Mouse (Mus musculus) intestine, embryonic 16.5 days (tissue): Measurements from ENCODE around the gene Lgals9. TPM values are rescaled to one million over a fixed set of nuclear protein-coding genes. Genes with fewer than 3 reads are reported as not detected.

Source experiments
- ATAC-seq: fragments of 200-750 bp; cut with Nextera tagmentation; 2 replicates; pipeline ENCODE4 v1.8.0; 2017; ENCODE audit warnings: moderate TSS enrichment, moderate library complexity
- H3K27ac ChIP-seq: fragments of 300-500 bp; sonication (generic); 2 replicates; pipeline ENCODE4 v1.5.1; 2014; ENCODE audit warnings: mild to moderate bottlenecking, low read length
- H3K27me3 ChIP-seq: fragments of 300-500 bp; sonication (generic); replicated peaks from 2 replicates; pipeline ENCODE4 v1.6.1; 2014; ENCODE audit warnings: low read length, control low read depth, mixed read lengths; ENCODE audit not compliant: control insufficient read depth, insufficient read depth
- H3K36me3 ChIP-seq: fragments of 300-500 bp; sonication (generic); 2 replicates; pipeline ENCODE4 v1.6.1; 2014; ENCODE audit warnings: low read length, control low read depth; ENCODE audit not compliant: control insufficient read depth, insufficient read depth
- H3K4me1 ChIP-seq: fragments of 300-500 bp; sonication (generic); 2 replicates; pipeline ENCODE4 v1.6.1; 2014; ENCODE audit warnings: low read length, control low read depth, mixed read lengths; ENCODE audit not compliant: control insufficient read depth, insufficient read depth
- H3K4me2 ChIP-seq: fragments of 300-500 bp; sonication (generic); 2 replicates; pipeline ENCODE4 v1.6.1; 2014; ENCODE audit warnings: low read depth, low read length, control low read depth
- H3K4me3 ChIP-seq: fragments of 300-500 bp; sonication (generic); 2 replicates; pipeline ENCODE4 v1.5.1; 2014; ENCODE audit warnings: mild to moderate bottlenecking, low read length
- H3K9ac ChIP-seq: fragments of 300-500 bp; sonication (generic); 2 replicates; pipeline ENCODE4 v1.6.1; 2014; ENCODE audit warnings: low read depth, low read length
- H3K9me3 ChIP-seq: fragments of 300-500 bp; sonication (generic); 2 replicates; pipeline ENCODE4 v1.6.1; 2016; ENCODE audit warnings: low read length, control low read depth; ENCODE audit not compliant: control insufficient read depth
- WGBS: fragments of 180-500 bp; shearing (Covaris S2); extraction: QIAGEN DNeasy Blood & Tissue Kit; methylation state at CpG from one replicate; pipeline ENCODE4 v1.1.7; 2014; 5-methylcytosine and 5-hydroxymethylcytosine counted together
- polyA plus RNA-seq: library from polyadenylated mRNA; unstranded; fragments of >200 nt; fragmentation: Nextera tagmentation; extraction: Ambion mirVana; gene quantifications from 2 replicates; pipeline ENCODE4 v1.2.1, GENCODE M21; 2015

Gene Lgals9
- polyA plus RNA-seq, 1 experiment from 2014 or later: 96.1 TPM

GRCm38 (mm10) chr11:79019839-79020534, 35.2 kb upstream of the Lgals9 start:
- Histone ChIP-seq H3K36me3 (peaks cover 12% of the 10 kb centered on the region; the same call in 1 of the 2 replicates), H3K9me3 (no peaks in the 10 kb centered on the region), H3K4me3 (no peak overlapping the region), H3K9ac (no peak overlapping the region), H3K27ac (no peak overlapping the region), H3K4me2 (no peak overlapping the region), H3K4me1 (peaks cover 18% of the 10 kb centered on the region), H3K27me3 (no peaks in the 10 kb centered on the region)
- ATAC-seq: no peak
- 78% methylated on average over 17 of the region's 17 CpGs for WGBS

- ATAC-seq: no peak
- Histone ChIP-seq H3K27ac (no peak overlapping the region), H3K9ac (no peak overlapping the region), H3K4me3 (no peak overlapping the region), H3K27me3 (no peaks in the 10 kb centered on the region), H3K9me3 (no peaks in the 10 kb centered on the region), H3K36me3 (peaks cover 12% of the 10 kb centered on the region; the same call in 1 of the 2 replicates), H3K4me2 (no peak overlapping the region), H3K4me1 (peaks cover 22% of the 10 kb centered on the region)
- WGBS: 51% methylated on average over 11 of the region's 11 CpGs
These were observed 34.4 kb upstream of the Lgals9 start for GRCm38 (mm10) chr11:79018954-79019704.

- Histone ChIP-seq H3K4me1 (peaks cover 15% of the 10 kb centered on the region), H3K27me3 (no peaks in the 10 kb centered on the region), H3K4me2 (no peak overlapping the region), H3K9me3 (no peaks in the 10 kb centered on the region), H3K27ac (no peak overlapping the region; the same call in 1 of the 2 replicates), H3K4me3 (no peak overlapping the region), H3K9ac (no peak overlapping the region), H3K36me3 (peaks cover 15% of the 10 kb centered on the region; the same call in 1 of the 2 replicates)
- ATAC-seq: no peak
- 77% methylated on average over 7 of the region's 7 CpGs for WGBS
These were observed 32.4 kb upstream of the Lgals9 start for GRCm38 (mm10) chr11:79017161-79017606.

GRCm38 (mm10) chr11:79016236-79016635, 31.5 kb upstream of the Lgals9 start:
- H3K4me1 ChIP-seq: peaks cover 15% of the 10 kb centered on the region
- H3K9ac ChIP-seq: no peak overlapping the region
- no peaks in the 10 kb centered on the region for H3K9me3 ChIP-seq
- H3K4me2 ChIP-seq: no peak overlapping the region
- H3K4me3 ChIP-seq: no peak overlapping the region
- ATAC-seq: no peak
- 50% methylated on average over 12 of the region's 12 CpGs for WGBS
- H3K27ac ChIP-seq: no peak overlapping the region; the same call in 1 of the 2 replicates
- peaks cover 15% of the 10 kb centered on the region; the same call in 1 of the 2 replicates for H3K36me3 ChIP-seq
- H3K27me3 ChIP-seq: no peaks in the 10 kb centered on the region

GRCm38 (mm10) chr11:79015660-79016215, 31.0 kb upstream of the Lgals9 start:
- no peaks in the 10 kb centered on the region for H3K9me3 ChIP-seq
- WGBS: 85% methylated on average over 24 of the region's 24 CpGs
- no peak overlapping the region for H3K9ac ChIP-seq
- ATAC-seq: no peak
- H3K36me3 ChIP-seq: peaks cover 15% of the 10 kb centered on the region; the same call in 1 of the 2 replicates
- H3K27me3 ChIP-seq: no peaks in the 10 kb centered on the region
- no peak overlapping the region for H3K4me2 ChIP-seq
- H3K4me3 ChIP-seq: no peak overlapping the region
- H3K27ac ChIP-seq: no peak overlapping the region
- peaks cover 15% of the 10 kb centered on the region for H3K4me1 ChIP-seq

- 0 out of 2 replicates have a peak overlapping the region, but pooled peaks have one; percentile 27 for H3K9ac ChIP-seq
- no peaks in the 10 kb centered on the region for H3K9me3 ChIP-seq
These were observed 30.0 kb upstream of the Lgals9 start for GRCm38 (mm10) chr11:79014602-79015325.

GRCm38 (mm10) chr11:79013806-79014205, 29.1 kb upstream of the Lgals9 start:
- Histone ChIP-seq H3K27ac (peak overlapping the region; percentile 14; the same call in 1 of the 2 replicates), H3K9me3 (no peaks in the 10 kb centered on the region), H3K4me3 (no peak overlapping the region), H3K4me1 (peaks cover 12% of the 10 kb centered on the region), H3K4me2 (no peak overlapping the region), H3K27me3 (no peaks in the 10 kb centered on the region), H3K9ac (no peak overlapping the region), H3K36me3 (peaks cover 10% of the 10 kb centered on the region; the same call in 1 of the 2 replicates)
- ATAC-seq: no peak
- 55% methylated on average over 9 of the region's 9 CpGs for WGBS

More at GRCm38 (mm10) chr11:79014602-79015325, 30.0 kb upstream of the Lgals9 start:
- Histone ChIP-seq H3K4me3 (no peak overlapping the region), H3K36me3 (peaks cover 10% of the 10 kb centered on the region; the same call in 1 of the 2 replicates), H3K27me3 (no peaks in the 10 kb centered on the region), H3K4me2 (no peak overlapping the region), H3K4me1 (peaks cover 12% of the 10 kb centered on the region), H3K27ac (peak overlapping the region; percentile 14)
- no peak for ATAC-seq
- 47% methylated on average over 15 of the region's 15 CpGs for WGBS

GRCm38 (mm10) chr11:79013056-79013455, 28.3 kb upstream of the Lgals9 start:
- H3K4me3 ChIP-seq: no peak overlapping the region
- no peak overlapping the region for H3K4me2 ChIP-seq
- peaks cover 5% of the 10 kb centered on the region; the same call in 1 of the 2 replicates for H3K36me3 ChIP-seq
- ATAC-seq: no peak
- peaks cover 15% of the 10 kb centered on the region for H3K4me1 ChIP-seq
- H3K9me3 ChIP-seq: no peaks in the 10 kb centered on the region
- H3K27ac ChIP-seq: no peak overlapping the region
- no peaks in the 10 kb centered on the region for H3K27me3 ChIP-seq
- no peak overlapping the region for H3K9ac ChIP-seq
